Mouse (Mus musculus) Muller cell, postnatal 12 days (primary cell): ENCODE measurements around the gene Chd1l.
A peak's percentile ranks its signal among the peaks of the same experiment; 100 is the strongest.

ENCODE experiments used
- DNase-seq: peaks from one replicate; pipeline ENCODE4 v3.0.0-alpha.2; 2015; ENCODE audit errors: inconsistent ontology term

The Chd1l gene

GRCm38 (mm10) chr3:97609845-97610410 is at the start of gene Chd1l:
Gene Chd1l (minus strand): TSS chr3:97610203.
- peak; percentile 93 for DNase-seq

GRCm38 (mm10) chr3:97659746-97660145 is 49.7 kb upstream of the Chd1l start:
- peak; percentile 64 for DNase-seq

- DNase-seq = peak; percentile 88
Measured at GRCm38 (mm10) chr3:97658426-97659193, 48.6 kb upstream of the Chd1l start.

GRCm38 (mm10) chr3:97657655-97658411 is 47.8 kb upstream of the Chd1l start, which contains the start of gene Prkab2:
Gene Prkab2 (plus strand): TSS chr3:97658193.
- peak; percentile 99 for DNase-seq

GRCm38 (mm10) chr3:97654901-97655300 is 44.9 kb upstream of the Chd1l start:
- no peak for DNase-seq

- DNase-seq = no peak
Measured at GRCm38 (mm10) chr3:97653781-97654180, 43.8 kb upstream of the Chd1l start.

GRCm38 (mm10) chr3:97651604-97652003 is 41.6 kb upstream of the Chd1l start:
- no peak for DNase-seq

- DNase-seq = no peak
Measured at GRCm38 (mm10) chr3:97649469-97649868, 39.5 kb upstream of the Chd1l start.

- no peak for DNase-seq
Measured at GRCm38 (mm10) chr3:97649022-97649421, 39.0 kb upstream of the Chd1l start.

- DNase-seq = no peak
Measured at GRCm38 (mm10) chr3:97648518-97648917, 38.5 kb upstream of the Chd1l start.

- DNase-seq = no peak
Measured at GRCm38 (mm10) chr3:97642001-97642400, 32.0 kb upstream of the Chd1l start.

GRCm38 (mm10) chr3:97641396-97641795 is 31.4 kb upstream of the Chd1l start:
- no peak for DNase-seq

- peak; percentile 30 for DNase-seq
Measured at GRCm38 (mm10) chr3:97634288-97634761, 24.3 kb upstream of the Chd1l start.

- DNase-seq = no peak
Measured at GRCm38 (mm10) chr3:97633456-97633855, 23.5 kb upstream of the Chd1l start.

- DNase-seq = no peak
Measured at GRCm38 (mm10) chr3:97631258-97631860, 21.4 kb upstream of the Chd1l start.

GRCm38 (mm10) chr3:97630746-97631145 is 20.7 kb upstream of the Chd1l start:
- DNase-seq = no peak

GRCm38 (mm10) chr3:97629941-97630340 is 19.9 kb upstream of the Chd1l start:
- DNase-seq = no peak

- DNase-seq = peak; percentile 61
Measured at GRCm38 (mm10) chr3:97628391-97629001, 18.5 kb upstream of the Chd1l start, which contains the start of gene Fmo5. Gene Fmo5 (plus strand): TSS chr3:97628804.

GRCm38 (mm10) chr3:97627893-97628292 is 17.9 kb upstream of the Chd1l start:
- no peak for DNase-seq

GRCm38 (mm10) chr3:97624611-97625010 is 14.6 kb upstream of the Chd1l start:
- no peak for DNase-seq

- no peak for DNase-seq
Measured at GRCm38 (mm10) chr3:97620657-97621056, 10.7 kb upstream of the Chd1l start.
